Mouse (Mus musculus): ENCODE measurements around the gene Ngef.

Gene Ngef

GRCm38 (mm10) chr1:87573800-87574215, at the start of gene Ngef:
Ngef (minus strand) TSS chr1:87573870.
- in situ Hi-C loops (cut with MboI, MseI), result loop anchor here (5.0 kb wide), 1 partner anchor 633 kb away; the partner anchor contains the start of gene Dnajb3

- in situ Hi-C loops (cut with MboI, MseI), result loop anchor here (10.0 kb wide), 1 partner anchor 1037 kb away; the partner anchor contains the start of genes Cops7b and Pde6d
These were observed 48.2 kb upstream of the Ngef start for GRCm38 (mm10) chr1:87621858-87622279.

GRCm38 (mm10) chr1:87621146-87621857, 47.6 kb upstream of the Ngef start:
- in situ Hi-C loops (cut with MboI, MseI), result loop anchor here (10.0 kb wide), 1 partner anchor 1037 kb away; the partner anchor contains the start of genes Cops7b and Pde6d

GRCm38 (mm10) chr1:87620693-87621092, 47.0 kb upstream of the Ngef start:
- in situ Hi-C loops (cut with MboI, MseI), result loop anchor here (10.0 kb wide), 1 partner anchor 1036 kb away; the partner anchor contains the start of genes Cops7b and Pde6d

- in situ Hi-C loops (cut with MboI, MseI), result loop anchor here (10.0 kb wide), 1 partner anchor 1035 kb away; the partner anchor contains the start of genes Cops7b and Pde6d
These were observed 46.6 kb upstream of the Ngef start, which contains the start of gene Inpp5d for GRCm38 (mm10) chr1:87620211-87620668. Inpp5d (plus strand) TSS chr1:87620312.

GRCm38 (mm10) chr1:87614576-87615295, 41.1 kb upstream of the Ngef start:
- in situ Hi-C loops (cut with MboI, MseI), result no loop called here

GRCm38 (mm10) chr1:87608416-87609046, 34.9 kb upstream of the Ngef start:
- in situ Hi-C loops (cut with MboI, MseI), result no loop called here

GRCm38 (mm10) chr1:87607385-87608091, 33.9 kb upstream of the Ngef start:
- in situ Hi-C loops (cut with MboI, MseI), result no loop called here

GRCm38 (mm10) chr1:87605296-87605695, 31.6 kb upstream of the Ngef start:
- in situ Hi-C loops (cut with MboI, MseI), result no loop called here

GRCm38 (mm10) chr1:87603389-87603788, 29.7 kb upstream of the Ngef start:
- in situ Hi-C loops (cut with MboI, MseI), result no loop called here

GRCm38 (mm10) chr1:87601801-87602200, 28.1 kb upstream of the Ngef start:
- in situ Hi-C loops (cut with MboI, MseI), result no loop called here

GRCm38 (mm10) chr1:87600533-87600932, 26.9 kb upstream of the Ngef start:
- in situ Hi-C loops (cut with MboI, MseI), result no loop called here

GRCm38 (mm10) chr1:87594671-87595070, 21.0 kb upstream of the Ngef start:
- in situ Hi-C loops (cut with MboI, MseI), result loop anchor here (5.0 kb wide), 1 partner anchor 102 kb away; no protein-coding TSS in a partner anchor

GRCm38 (mm10) chr1:87594261-87594660, 20.6 kb upstream of the Ngef start:
- in situ Hi-C loops (cut with MboI, MseI), result no loop called here

GRCm38 (mm10) chr1:87589980-87590379, 16.3 kb upstream of the Ngef start:
- in situ Hi-C loops (cut with MboI, MseI), result no loop called here

- in situ Hi-C loops (cut with MboI, MseI), result no loop called here
These were observed 15.5 kb upstream of the Ngef start for GRCm38 (mm10) chr1:87589162-87589561.

GRCm38 (mm10) chr1:87580824-87581223, 7.2 kb upstream of the Ngef start:
- in situ Hi-C loops (cut with MboI, MseI), result no loop called here

GRCm38 (mm10) chr1:87578965-87579364, 5.3 kb upstream of the Ngef start:
- in situ Hi-C loops (cut with MboI, MseI), result no loop called here

GRCm38 (mm10) chr1:87574785-87575184, 1.1 kb upstream of the Ngef start:
- in situ Hi-C loops (cut with MboI, MseI), result loop anchor here (5.0 kb wide), 1 partner anchor 633 kb away; the partner anchor contains the start of gene Dnajb3

- in situ Hi-C loops (cut with MboI, MseI), result loop anchor here (5.0 kb wide), 1 partner anchor 633 kb away; the partner anchor contains the start of gene Dnajb3
These were observed 683 bp upstream of the Ngef start for GRCm38 (mm10) chr1:87574353-87574752.

GRCm38 (mm10) chr1:87573261-87573660, 409 bp downstream of the Ngef start:
- in situ Hi-C loops (cut with MboI, MseI), result loop anchor here (5.0 kb wide), 1 partner anchor 634 kb away; the partner anchor contains the start of gene Dnajb3
